In genomic region chr2:141078221-141078620, GRCm38 (mm10) we compare ENCODE assay signal across 14 mouse cellular contexts.
"Had no signal": no experiment of that assay in that cellular context is flagged by ENCODE, and none has a peak within 500 bp of the region (broad histone marks: within the 10 kb centered on the region; RNA-seq: fewer than 3 reads in every experiment).

No protein-coding gene starts in this region.

- H3K9me3 ChIP-seq: kidney, embryonic 15.5 days; limb, embryonic 13.5 days; liver, embryonic 15.5 days; lung, embryonic 15.5 days; neural tube, embryonic 15.5 days had no signal

- DNase-seq: kidney, postnatal 14 days; lung, postnatal 14 days; right cerebral cortex, adult 18-20 months; right cerebral cortex, postnatal 25 days; thymus, postnatal 36 days had no signal

- H3K4me2 ChIP-seq: kidney, embryonic 15.5 days; limb, embryonic 13.5 days; liver, embryonic 11.5 days; liver, embryonic 15.5 days; lung, embryonic 15.5 days; midbrain, embryonic 12.5 days; neural tube, embryonic 15.5 days had no signal

- H3K36me3 ChIP-seq: kidney, embryonic 15.5 days; limb, embryonic 13.5 days; liver, embryonic 15.5 days; lung, embryonic 15.5 days; midbrain, embryonic 12.5 days; neural tube, embryonic 15.5 days had no signal

- H3K4me3 ChIP-seq: kidney, embryonic 15.5 days; left cerebral cortex, adult 2 months; limb, embryonic 13.5 days; liver, embryonic 15.5 days; lung, embryonic 15.5 days; midbrain, embryonic 12.5 days; myocyte; neural tube, embryonic 15.5 days had no signal

- H3K27ac ChIP-seq: kidney, embryonic 15.5 days; left cerebral cortex, adult 2 months; limb, embryonic 13.5 days; liver, embryonic 15.5 days; lung, embryonic 15.5 days; midbrain, embryonic 12.5 days; neural tube, embryonic 15.5 days had no signal

- H3K9ac ChIP-seq: kidney, embryonic 15.5 days; limb, embryonic 13.5 days; liver, embryonic 15.5 days; lung, embryonic 15.5 days; midbrain, embryonic 12.5 days; neural tube, embryonic 15.5 days had no signal

- H3K4me1 ChIP-seq: kidney, embryonic 15.5 days; limb, embryonic 13.5 days; liver, embryonic 15.5 days; lung, embryonic 15.5 days; neural tube, embryonic 15.5 days had no signal

- H3K27me3 ChIP-seq: kidney, embryonic 15.5 days; limb, embryonic 13.5 days; liver, embryonic 15.5 days; lung, embryonic 15.5 days; midbrain, embryonic 12.5 days; neural tube, embryonic 15.5 days had no signal
